Mouse (Mus musculus) myocyte (in vitro differentiated cells): Measurements from ENCODE around the gene Gga3. TPM values are rescaled to one million over a fixed set of nuclear protein-coding genes. Genes with fewer than 3 reads are reported as not detected.
A peak's percentile ranks its signal among the peaks of the same experiment; 100 is the strongest.

ENCODE experiments used
- H3K27me3 ChIP-seq: one replicate; pipeline ENCODE4 v1.6.1; 2011; ENCODE audit not compliant: control insufficient read depth, insufficient read depth, insufficient read length
- H3K36me3 ChIP-seq: one replicate; pipeline ENCODE4 v1.6.1; 2011; ENCODE audit not compliant: control insufficient read depth, insufficient read depth
- H3K4me2 ChIP-seq: one replicate; pipeline ENCODE4 v1.6.1; 2011; ENCODE audit warnings: low read depth, control low read depth
- H3K4me3 ChIP-seq: one replicate; pipeline ENCODE4 v1.5.1; 2011; ENCODE audit warnings: mild to moderate bottlenecking, control low read depth, moderate library complexity
- H3K79me2 ChIP-seq: one replicate; pipeline ENCODE4 v1.6.1; 2011; ENCODE audit not compliant: control insufficient read depth, insufficient read depth
- H3ac ChIP-seq: one replicate; pipeline ENCODE4 v1.6.1; 2011; ENCODE audit not compliant: control insufficient read depth, insufficient read length
- CEBPB ChIP-seq: IDR thresholded peaks from 2 replicates; pipeline ENCODE4 v1.6.1; 2011; ENCODE audit warnings: mild to moderate bottlenecking, moderate library complexity; ENCODE audit not compliant: poor library complexity, insufficient read depth, severe bottlenecking
- E2F4 ChIP-seq: IDR thresholded peaks from one replicate; pipeline ENCODE4 v1.6.1; 2011; ENCODE audit warnings: mild to moderate bottlenecking, control low read depth, moderate library complexity; ENCODE audit not compliant: insufficient read depth
- MAX ChIP-seq: IDR thresholded peaks from one replicate; pipeline ENCODE4 v1.6.1; 2011; ENCODE audit warnings: low read depth, mild to moderate bottlenecking, control low read depth
- MYOD1 ChIP-seq, 3 experiments: IDR thresholded peaks; one replicate each; pipeline ENCODE4 v1.6.1; 2011; ENCODE audit warnings: control low read depth in 2 of 3, low read depth in 2 of 3, mild to moderate bottlenecking in 2 of 3, moderate library complexity in 1 of 3; ENCODE audit not compliant: insufficient read length in 2 of 3, control insufficient read depth in 1 of 3
- MYOG ChIP-seq, 3 experiments: IDR thresholded peaks; one replicate each; pipeline ENCODE4 v1.6.1; 2011; ENCODE audit warnings: control low read depth in 2 of 3, low read depth in 2 of 3, mild to moderate bottlenecking in 2 of 3; ENCODE audit not compliant: insufficient read length in 2 of 3, control insufficient read depth in 1 of 3, insufficient read depth in 1 of 3
- POLR2A ChIP-seq: IDR thresholded peaks from one replicate; pipeline ENCODE4 v1.6.1; 2011; ENCODE audit warnings: low read depth, mild to moderate bottlenecking, control low read depth, moderate library complexity; ENCODE audit not compliant: insufficient read length
- POLR2AphosphoS2 ChIP-seq: IDR thresholded peaks from one replicate; pipeline ENCODE4 v1.6.1; 2011; ENCODE audit warnings: low read depth, control low read depth; ENCODE audit not compliant: insufficient read length
- REST ChIP-seq: IDR thresholded peaks from one replicate; pipeline ENCODE4 v1.6.1; 2011; ENCODE audit warnings: mild to moderate bottlenecking, control low read depth, moderate library complexity; ENCODE audit not compliant: insufficient read depth, insufficient read length
- SRF ChIP-seq: IDR thresholded peaks from one replicate; pipeline ENCODE4 v1.6.1; 2011; ENCODE audit warnings: low read depth; ENCODE audit not compliant: control insufficient read depth, insufficient read length
- TCF12 ChIP-seq: IDR thresholded peaks from one replicate; pipeline ENCODE4 v1.6.1; 2011; ENCODE audit warnings: mild to moderate bottlenecking, control low read depth; ENCODE audit not compliant: poor library complexity, insufficient read depth, severe bottlenecking
- TCF3 ChIP-seq: IDR thresholded peaks from one replicate; pipeline ENCODE4 v1.6.1; 2011; ENCODE audit warnings: low read depth, control low read depth; ENCODE audit not compliant: insufficient read length
- USF1 ChIP-seq: IDR thresholded peaks from one replicate; pipeline ENCODE4 v1.6.1; 2011; ENCODE audit warnings: low read depth, mild to moderate bottlenecking, control low read depth, moderate library complexity
- polyA plus RNA-seq: library from polyadenylated mRNA; unstranded; fragments of >200 nt; fragmentation: generic; extraction: Trizol; gene quantifications from one replicate; pipeline ENCODE4 v1.2.1, GENCODE M21; 2012; ENCODE audit warnings: missing spikeins

The Gga3 gene
- polyA plus RNA-seq, 1 experiment, result 16.4 TPM

DNA sequence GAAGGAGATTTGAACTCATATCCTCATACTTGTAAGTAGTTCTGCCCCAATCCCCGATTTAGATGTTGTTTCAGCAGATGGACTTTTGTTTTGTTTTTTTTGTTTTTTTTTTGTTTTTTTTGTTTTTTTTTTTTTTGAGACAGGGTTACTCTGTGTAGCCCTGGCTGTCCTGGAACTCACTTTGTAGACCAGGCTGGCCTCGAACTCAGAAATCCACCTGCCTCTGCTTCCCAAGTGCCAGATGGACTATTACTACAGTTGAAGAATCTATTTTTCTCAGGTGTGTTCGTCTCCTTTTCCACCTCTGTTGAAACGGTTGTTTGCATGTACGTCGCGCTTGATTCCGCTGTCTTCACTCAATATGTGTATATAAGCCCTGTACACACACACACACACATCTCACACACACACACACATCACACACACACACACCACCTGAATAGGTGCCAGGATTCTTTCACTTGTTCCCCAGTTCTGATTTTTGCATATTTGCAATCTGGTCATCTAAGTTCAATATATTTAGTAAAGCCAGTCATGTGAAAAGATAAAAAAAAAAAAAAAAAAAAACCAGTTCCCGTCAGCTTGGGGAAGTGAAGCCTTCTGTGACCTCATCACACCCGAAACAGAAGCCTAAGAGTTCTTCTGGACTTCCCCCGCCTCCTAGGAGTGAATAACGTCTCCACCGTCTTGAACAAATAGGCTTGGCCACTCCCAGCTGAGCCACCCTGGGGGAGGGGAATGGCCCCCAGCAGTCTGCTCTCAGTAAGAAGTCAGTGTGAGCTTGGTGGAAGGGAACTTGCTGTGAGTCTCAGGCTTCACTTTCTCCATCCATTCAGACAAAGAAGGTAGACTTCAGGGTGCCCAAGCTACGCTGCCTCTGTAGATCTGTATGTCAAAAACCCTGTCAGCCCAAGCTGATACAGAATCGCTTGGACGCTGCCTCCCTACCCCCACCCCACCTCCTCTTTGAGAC lies 27.0 kb upstream of the Gga3 start:
- Histone ChIP-seq H3K79me2 (no peaks in the 10 kb centered on the region), H3K4me2 (no peak overlapping the region), H3K27me3 (no peaks in the 10 kb centered on the region), H3ac (no peak overlapping the region), H3K4me3 (no peak overlapping the region), H3K36me3 (no peaks in the 10 kb centered on the region)
- TF ChIP-seq TCF3 (no peak), POLR2AphosphoS2 (no peak), MYOD1 (IDR thresholded peaks at IDR 0.05; ENCODE audit: control insufficient read depth in 1 of 3, insufficient read length in 2 of 3, low read depth in 2 of 3) (no peak), CEBPB (no peak), MAX (no peak), SRF (no peak), USF1 (no peak), POLR2A (no peak), TCF12 (no peak), REST (no peak), MYOG (IDR thresholded peaks at IDR 0.05; ENCODE audit: control insufficient read depth in 1 of 3, insufficient read depth in 1 of 3, insufficient read length in 2 of 3, low read depth in 2 of 3) (no peak), E2F4 (no peak)

DNA sequence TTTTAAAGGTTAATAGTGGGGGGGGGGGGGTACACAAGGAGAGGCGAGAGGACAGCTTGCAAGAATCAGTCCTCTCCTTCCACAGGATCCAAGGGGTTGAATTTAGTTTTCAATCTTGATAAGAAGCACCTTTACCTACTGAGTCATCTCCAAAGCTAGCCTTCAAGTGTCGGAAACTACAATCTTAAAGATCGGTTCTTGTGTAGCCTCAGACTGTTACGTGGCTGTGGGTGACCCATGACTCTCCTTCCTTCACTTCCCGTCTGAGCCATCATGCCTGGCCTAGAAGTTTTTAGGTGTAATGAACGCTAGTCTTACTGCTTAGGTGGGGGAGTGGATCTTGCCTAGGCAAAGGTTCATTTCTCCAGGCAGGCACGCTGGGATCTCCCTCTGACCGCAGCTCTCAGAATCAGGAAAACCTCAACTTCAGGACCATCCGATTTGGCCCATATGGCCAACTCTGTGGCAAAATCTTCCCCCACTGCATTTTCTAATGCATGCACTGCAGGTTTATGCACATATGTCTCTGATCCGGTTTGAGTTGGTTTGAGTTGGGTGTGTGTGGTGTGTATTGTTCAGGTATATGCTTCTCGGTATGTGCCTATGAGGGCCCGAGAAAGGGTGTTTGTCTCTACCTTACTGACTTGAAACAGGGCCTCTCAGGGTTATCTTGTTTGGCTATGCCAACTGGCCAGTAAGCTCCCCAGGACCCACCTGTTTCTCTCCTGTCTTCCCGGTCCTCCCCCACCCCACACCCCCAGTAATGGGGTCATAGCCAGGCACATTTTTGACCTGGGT lies 26.1 kb upstream of the Gga3 start:
- H3ac ChIP-seq, result no peak overlapping the region
- no peak overlapping the region for H3K4me3 ChIP-seq
- H3K36me3 ChIP-seq, result no peaks in the 10 kb centered on the region
- no peaks in the 10 kb centered on the region for H3K79me2 ChIP-seq
- TF ChIP-seq REST (no peak), POLR2AphosphoS2 (no peak), TCF12 (no peak), TCF3 (no peak), E2F4 (no peak), MAX (no peak), USF1 (no peak), MYOD1 (IDR thresholded peaks at IDR 0.05; ENCODE audit: control insufficient read depth in 1 of 3, insufficient read length in 2 of 3, low read depth in 2 of 3) (no peak), CEBPB (no peak), POLR2A (no peak), MYOG (IDR thresholded peaks at IDR 0.05; ENCODE audit: control insufficient read depth in 1 of 3, insufficient read depth in 1 of 3, insufficient read length in 2 of 3, low read depth in 2 of 3) (no peak), SRF (no peak)
- no peaks in the 10 kb centered on the region for H3K27me3 ChIP-seq
- H3K4me2 ChIP-seq, result no peak overlapping the region

DNA sequence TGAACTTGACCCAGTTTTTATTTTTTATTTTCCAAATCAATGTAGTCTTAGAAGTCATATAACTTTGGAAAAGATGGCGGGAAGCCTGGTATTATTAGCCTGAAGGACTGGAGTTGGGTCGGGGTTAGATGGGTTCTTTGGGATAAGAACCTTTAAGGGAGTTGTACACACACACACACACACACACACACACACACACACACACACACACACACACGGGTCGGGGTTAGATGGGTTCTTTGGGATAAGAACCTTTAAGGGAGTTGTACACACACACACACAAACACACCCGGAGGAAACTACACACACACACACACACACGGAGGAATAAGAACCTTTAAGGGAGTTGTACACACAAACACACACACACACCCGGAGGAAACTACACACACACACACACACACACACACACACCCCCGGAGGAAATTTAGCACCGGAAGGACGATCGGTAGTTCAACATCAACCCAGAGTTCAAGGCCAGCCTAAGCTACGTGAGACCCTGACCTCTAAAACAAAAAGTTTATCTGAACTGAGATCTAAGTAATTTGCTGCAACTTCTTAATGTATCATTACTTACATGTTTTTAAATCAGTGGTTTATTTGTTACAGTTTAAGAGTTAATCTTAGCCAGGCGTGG lies 24.7 kb upstream of the Gga3 start:
- no peaks in the 10 kb centered on the region for H3K79me2 ChIP-seq
- TF ChIP-seq E2F4, result no peak
- H3ac ChIP-seq, result no peak overlapping the region
- no peaks in the 10 kb centered on the region for H3K36me3 ChIP-seq
- peak overlapping the region; percentile 82 for H3K4me2 ChIP-seq
- no peaks in the 10 kb centered on the region for H3K27me3 ChIP-seq
- H3K4me3 ChIP-seq, result peak overlapping the region; percentile 69

DNA sequence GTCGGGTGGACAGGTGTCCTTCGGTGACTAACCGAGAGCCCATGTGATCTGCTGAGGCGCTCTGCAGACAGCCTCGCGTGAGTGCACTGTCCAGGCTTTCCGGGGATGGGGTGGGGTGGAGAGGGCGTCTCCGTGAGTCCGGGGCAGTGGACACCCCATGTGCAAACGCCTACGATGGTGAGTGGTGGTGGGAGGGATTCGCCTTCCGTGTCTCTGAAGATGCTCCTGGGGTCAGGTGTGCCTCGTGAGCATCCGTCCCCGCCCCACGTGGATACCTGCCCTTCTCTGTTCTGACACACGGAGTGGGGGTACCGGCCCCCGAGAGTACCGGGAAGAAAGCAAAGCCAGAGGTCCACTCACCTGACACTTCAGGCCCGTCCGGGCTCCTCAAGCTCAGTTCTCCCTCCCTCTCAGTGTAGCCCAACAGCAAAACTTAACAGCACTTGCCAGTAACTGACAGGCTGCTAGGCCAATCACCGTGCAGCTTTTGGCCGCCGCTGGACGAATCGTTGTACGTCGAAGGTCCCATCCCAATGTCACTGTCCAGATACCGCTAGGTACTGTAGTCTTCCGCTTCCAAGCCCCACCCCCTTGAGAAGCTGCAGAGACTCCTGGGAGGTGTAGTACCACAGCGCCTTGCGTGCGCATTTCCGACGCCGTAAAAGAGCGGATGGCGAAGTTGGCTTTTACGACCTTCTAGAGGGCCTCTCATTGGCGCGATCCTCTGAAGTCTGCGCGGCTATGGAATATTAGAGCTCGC lies 24.0 kb upstream of the Gga3 start, which contains the start of gene Slc25a19:
TSS of gene Slc25a19 (minus strand) at position 591 of the 760 bp plus-strand sequence.
- H3ac ChIP-seq, result no peak within 1 kb of the TSS
- no peaks in the 10 kb centered on the region for H3K27me3 ChIP-seq
- H3K4me3 ChIP-seq, result peak within 1 kb of the TSS; percentile 69
- peak within 1 kb of the TSS; percentile 95 for H3K4me2 ChIP-seq
- TF ChIP-seq MAX, result no peak
- TF ChIP-seq USF1, result no peak
- no peak for TF ChIP-seq REST
- TF ChIP-seq TCF3, result no peak
- TF ChIP-seq POLR2AphosphoS2, result peak; percentile 66
- peak; percentile 59 for TF ChIP-seq POLR2A
- peak; percentile 50 for TF ChIP-seq E2F4
- no peaks in the 10 kb centered on the region for H3K79me2 ChIP-seq
- H3K36me3 ChIP-seq, result no peaks in the 10 kb centered on the region
